Mouse (Mus musculus): ENCODE results near the gene Gtf2h1. TPM values are rescaled to one million over a fixed set of nuclear protein-coding genes. Genes with fewer than 3 reads are reported as not detected.
A peak's percentile ranks its signal among the peaks of the same experiment; 100 is the strongest.

Gene Gtf2h1
- total RNA-seq, 2 experiments from 2014 or later = 18.2 to 19.0 TPM

DNA sequence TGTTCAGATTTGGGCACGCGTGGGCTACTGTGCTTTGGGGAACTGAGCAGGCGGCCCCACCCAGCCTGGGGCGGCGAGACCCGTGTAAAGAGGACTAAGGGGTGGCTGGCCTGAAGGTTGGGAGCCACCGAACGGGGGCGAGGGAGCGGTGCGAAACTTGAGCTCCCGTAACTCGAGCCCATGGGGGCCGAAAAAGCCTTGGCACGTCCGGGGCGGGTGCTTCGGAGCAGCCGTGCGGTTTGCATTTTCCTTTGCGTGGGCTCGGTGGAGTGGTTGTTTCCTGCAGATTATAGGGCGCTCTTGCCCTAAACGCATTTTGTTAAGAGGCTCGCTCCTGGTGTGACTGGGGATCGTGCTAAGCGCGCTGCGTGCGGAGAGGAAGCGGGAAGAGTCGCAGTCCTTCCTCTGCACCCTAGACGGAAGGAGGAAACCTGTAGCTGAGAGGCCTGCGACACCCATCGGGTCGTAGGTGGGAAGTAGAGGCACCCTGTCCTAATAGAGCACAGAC is 50.1 kb downstream of the Gtf2h1 start:
- DNase-seq = peak in 1 of 2 experiments; percentile 40
- intact Hi-C loops (cut with DNase I) = loop anchor here (1.0 to 5.0 kb wide), 3 partner anchors 51 to 161 kb away; partner anchors contain the start of genes Spty2d1 and Tsg101

DNA sequence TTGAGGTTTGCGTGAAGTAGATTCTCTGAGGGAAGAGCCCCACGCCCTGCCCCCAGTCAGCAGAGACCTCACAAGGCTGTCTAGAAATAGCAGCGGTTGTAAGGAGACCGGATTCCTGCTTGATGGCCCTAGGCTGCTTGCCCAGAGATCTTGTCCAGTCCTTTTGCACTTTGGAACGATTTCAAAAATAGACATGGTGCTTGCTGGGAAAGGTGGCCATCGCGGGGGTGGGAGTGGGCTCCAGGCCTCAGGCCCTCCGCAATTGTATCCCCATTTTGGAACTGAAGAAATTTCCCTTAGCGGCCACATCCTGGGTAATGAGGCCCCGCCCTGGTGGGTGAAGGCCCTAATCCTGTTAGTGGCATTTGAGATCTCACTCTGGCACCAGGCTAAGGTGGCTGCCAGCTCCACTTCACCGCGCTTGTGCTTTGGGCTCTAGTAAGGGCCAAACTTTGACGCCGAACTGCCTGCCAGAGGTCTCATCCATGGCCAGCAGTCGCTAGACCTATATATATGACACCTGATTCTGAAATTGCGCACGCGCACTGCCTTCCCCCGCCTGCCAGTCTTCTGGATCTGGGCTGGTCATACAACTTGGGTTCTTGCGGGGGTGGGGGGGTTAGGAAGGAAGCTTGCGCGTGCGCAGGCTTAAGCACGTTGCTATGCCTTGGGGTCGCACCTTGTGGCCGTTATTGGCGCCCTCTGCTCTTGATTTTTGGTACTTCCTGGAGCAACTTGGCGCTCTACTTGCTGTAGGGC is 50.8 kb downstream of the Gtf2h1 start:
- intact Hi-C loops (cut with DNase I) = loop anchor here (1.0 to 5.0 kb wide), 3 partner anchors 51 to 161 kb away; partner anchors contain the start of genes Spty2d1 and Tsg101
- DNase-seq = peak; percentile 52 to 64

DNA sequence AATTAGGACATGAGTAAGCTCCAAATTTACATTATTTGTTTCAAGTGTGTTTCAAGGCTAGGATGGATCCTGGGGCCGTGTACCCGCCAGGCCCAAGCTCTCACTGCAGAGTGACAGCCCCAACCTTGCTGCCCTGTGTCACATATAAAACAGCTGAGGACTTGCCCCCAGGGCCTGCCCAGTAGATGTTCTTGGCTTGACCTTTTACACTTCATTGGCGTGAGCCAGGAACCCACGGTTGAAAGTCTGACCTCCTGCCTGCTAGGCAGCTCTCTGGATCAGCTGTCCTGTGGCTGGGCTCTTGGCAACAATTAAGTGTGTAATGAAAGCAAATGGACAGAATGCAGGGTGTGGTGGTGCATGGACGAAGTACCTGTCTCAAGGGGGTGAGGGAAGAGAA is 53.4 kb downstream of the Gtf2h1 start:
- intact Hi-C loops (cut with DNase I) = loop anchor here (5.0 kb wide), 2 partner anchors 68 to 158 kb away; partner anchors contain the start of genes Spty2d1 and Tsg101
- no peak for DNase-seq

DNA sequence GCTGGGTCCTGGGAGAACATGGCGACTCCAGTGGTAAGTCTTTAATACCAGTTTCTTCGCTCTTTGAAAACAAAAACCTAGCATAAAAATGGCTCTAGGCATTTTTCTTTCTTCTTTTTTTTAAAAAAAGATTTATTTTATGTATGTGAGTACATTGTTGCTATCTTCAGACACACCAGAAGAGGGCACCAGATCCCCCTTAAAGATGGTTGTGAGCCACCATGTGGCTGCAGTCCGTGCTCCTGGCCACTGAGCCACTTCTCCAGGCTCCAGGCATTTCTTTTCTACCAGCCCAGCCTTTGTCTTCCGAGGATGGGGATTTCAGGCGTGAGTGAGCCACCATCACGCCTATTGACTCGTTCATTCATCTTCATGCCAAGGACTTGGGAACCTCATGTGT is 55.1 kb downstream of the Gtf2h1 start:
- no peak for DNase-seq
- intact Hi-C loops (cut with DNase I) = loop anchor here (5.0 kb wide), 1 partner anchor 46 kb away; no protein-coding TSS in a partner anchor

DNA sequence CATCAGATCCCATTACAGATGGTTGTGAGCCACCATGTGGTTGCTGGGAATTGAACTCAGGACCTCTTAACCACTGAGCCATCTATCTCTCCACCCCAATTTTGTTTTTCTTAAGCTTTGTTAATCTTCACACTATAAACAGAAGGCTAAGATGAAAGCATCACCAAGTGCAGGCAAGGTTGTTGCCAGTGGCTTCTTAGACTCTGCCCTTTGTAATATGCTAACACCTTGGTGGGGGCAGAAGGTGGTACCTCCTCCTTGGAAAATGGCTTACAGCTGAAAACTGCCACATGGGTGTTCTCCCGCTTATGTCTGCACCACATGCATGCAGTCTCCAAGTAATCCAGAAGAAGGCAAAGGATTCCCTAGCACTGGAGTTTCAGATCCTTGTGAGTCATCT is 56.8 kb downstream of the Gtf2h1 start:
- intact Hi-C loops (cut with DNase I) = loop anchor here (5.0 kb wide), 1 partner anchor 45 kb away; no protein-coding TSS in a partner anchor
- DNase-seq = no peak

DNA sequence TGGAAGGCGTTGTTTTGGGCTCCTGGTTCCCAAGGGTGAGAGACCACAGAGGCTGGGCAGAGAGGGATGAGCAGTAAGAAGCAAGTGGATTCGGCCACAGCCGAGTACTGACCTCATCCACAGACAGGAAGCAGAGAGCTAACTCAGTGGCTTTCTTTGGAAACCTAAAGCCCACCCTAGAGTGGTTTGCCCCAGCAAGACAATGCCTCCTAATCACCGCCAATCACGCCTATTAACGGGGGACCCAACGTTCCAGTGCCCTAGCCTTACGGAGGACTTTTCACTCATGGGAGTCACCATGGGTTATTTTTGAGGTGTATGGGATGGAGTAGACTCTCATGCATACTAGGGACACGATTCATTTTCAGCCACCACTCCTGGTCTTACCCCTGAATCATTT is 57.5 kb downstream of the Gtf2h1 start:
- intact Hi-C loops (cut with DNase I) = loop anchor here (5.0 kb wide), 1 partner anchor 44 kb away; no protein-coding TSS in a partner anchor
- DNase-seq = no peak

DNA sequence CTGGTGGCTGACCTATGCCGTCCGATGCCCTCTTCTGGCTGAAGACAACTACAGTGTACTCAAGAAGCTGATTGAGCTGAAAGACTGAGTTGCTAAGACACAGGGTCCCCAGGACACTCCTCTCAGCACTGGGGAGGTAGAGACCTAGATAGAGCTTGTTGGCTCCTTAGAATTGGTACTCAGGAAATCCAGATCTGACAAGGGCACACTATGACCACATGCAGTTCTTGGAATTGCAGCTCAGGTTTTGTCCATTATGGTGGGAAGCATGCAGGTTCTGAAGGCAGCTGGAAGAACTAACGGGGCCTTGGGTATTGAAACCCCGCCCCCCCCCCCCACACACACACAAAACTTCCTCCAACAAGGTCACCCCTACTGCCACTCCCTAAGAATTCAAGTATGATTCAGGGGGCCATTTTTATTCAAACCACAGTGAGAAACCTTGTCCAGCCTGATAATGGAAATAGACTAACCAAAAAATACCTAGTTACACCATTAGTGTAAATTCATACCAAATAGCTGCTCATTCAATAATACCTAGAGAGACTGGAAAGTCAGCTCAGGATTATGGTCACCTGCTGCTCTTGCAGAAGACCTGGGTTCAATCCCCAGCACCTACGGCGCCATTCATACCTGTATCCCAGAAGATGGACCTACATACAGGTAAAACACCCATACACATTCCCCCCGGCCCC is 60.1 kb downstream of the Gtf2h1 start:
- no peak for DNase-seq
- intact Hi-C loops (cut with DNase I) = loop anchor here (2.0 kb wide), 1 partner anchor 37 kb away; no protein-coding TSS in a partner anchor

DNA sequence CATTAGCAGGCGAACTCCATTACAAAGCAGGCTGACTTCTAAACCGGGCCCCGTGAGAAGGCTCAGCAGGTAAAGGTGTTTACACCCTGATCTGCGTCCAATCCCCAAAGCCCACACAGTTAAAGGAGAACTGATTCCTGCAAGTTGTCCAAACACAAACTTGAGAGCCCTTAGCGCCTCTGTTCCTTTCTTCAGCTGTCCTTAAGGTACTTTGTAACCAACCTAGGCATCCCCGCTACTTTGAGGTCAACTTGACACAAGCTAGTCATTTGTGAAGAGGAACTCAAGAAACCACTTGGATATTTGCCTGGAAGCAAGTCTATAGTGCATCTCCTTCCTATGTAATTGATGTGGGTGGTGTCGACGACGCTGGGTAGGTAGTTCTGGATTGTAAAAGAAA is 61.5 kb downstream of the Gtf2h1 start:
- intact Hi-C loops (cut with DNase I) = no loop called here
- no peak for DNase-seq

DNA sequence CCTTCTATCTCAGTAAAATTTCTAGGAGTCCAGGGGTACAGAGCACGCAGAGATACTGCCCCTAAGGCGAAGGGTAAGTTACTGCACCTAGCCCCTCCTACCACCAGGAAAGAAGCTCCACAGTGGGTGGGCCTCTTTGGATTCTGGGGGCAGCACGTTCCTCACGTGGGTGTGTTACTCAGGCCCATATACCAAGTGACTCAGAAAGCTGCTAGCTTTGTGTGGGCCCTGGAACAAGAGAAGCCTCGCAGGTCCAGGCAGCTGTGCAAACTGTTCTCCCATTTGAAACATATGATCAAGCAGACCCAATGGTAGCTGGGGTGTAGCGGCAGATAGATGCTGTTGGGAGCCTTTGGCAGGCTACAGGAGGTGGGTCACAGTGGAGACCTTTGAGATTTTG is 63.1 kb downstream of the Gtf2h1 start:
- intact Hi-C loops (cut with DNase I) = no loop called here
- DNase-seq = no peak

DNA sequence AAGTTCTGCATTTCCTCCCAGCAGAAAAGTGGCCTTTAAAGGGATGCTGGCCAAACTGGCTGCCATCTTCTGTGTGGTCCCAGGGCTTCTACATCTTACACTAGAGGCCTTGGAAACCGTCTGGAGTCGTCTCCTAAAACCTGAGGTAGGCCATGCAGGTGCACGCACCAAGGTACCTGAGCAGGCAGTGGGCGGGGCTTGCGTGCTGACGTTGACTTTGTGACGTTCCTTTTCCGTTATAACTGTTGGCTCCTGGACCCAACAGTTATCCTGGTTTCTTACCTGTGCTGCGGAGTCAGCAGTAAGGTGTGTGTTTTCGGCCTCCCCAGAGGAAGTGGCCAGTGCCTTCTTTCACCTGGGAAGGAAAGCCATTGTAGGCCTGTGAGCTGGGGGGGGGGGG is 65.1 kb downstream of the Gtf2h1 start, which contains the start of gene Ldhc:
Ldhc (plus strand) TSS at position 208 of the 400 bp plus-strand sequence.
- no peak for DNase-seq
- intact Hi-C loops (cut with DNase I) = no loop called here

DNA sequence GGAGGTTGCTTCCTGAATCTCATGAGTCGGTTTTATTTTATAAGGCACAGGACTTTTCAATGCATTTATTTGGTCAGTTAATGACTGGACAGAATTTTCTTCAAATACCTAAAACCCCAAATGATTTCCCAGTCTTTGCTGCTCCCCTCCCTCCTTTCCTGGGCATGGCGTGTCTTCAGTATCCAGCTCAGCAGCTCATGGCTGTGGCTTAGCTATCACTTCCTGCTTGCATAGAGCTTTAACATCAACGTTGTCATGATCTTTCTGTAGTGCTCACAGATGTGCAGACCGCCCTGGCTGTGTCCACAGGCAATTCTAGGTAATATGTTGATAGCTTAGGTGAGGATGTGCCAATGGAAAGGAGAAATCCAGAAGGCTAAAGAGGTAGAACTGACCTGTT is 76.1 kb downstream of the Gtf2h1 start:
- no peak for DNase-seq
- intact Hi-C loops (cut with DNase I) = no loop called here

Other genes with a start within 250 kb of the Gtf2h1 start
- gene Sergef, start 156.3 kb upstream of the Gtf2h1 start, total RNA-seq (2021) = 1 to 10 TPM; 3.7 to 4.1 TPM
- gene Tph1, start 123.6 kb upstream of the Gtf2h1 start, total RNA-seq (2021) = under 1 TPM in 1 of 2 experiments, not detected in 1; 0.17 TPM
- 1 to 10 TPM; 4.2 to 4.3 TPM for gene Saal1, start 85.4 kb upstream of the Gtf2h1 start, total RNA-seq (2021)
- 1 to 10 TPM; 1.6 TPM for gene Saa3, start 80.4 kb upstream of the Gtf2h1 start, total RNA-seq (2021)
- not detected for gene Saa4, start 63.5 kb upstream of the Gtf2h1 start, total RNA-seq (2021)
- gene Saa1, start 53.1 kb upstream of the Gtf2h1 start, total RNA-seq (2021) = not detected
- gene Saa2, start 44.3 kb upstream of the Gtf2h1 start, total RNA-seq (2021) = not detected
- 10 to 100 TPM in 1 of 2 experiments, 1 to 10 TPM in 1; 8.0 to 12.5 TPM for gene Hps5, start within 50 bp of the Gtf2h1 start, total RNA-seq (2021)
- gene Ldha, start 45.4 kb downstream of the Gtf2h1 start, total RNA-seq (2021) = 100 to 1,000 TPM; 746 to 778 TPM
- not detected for gene Ldhc, start 65.1 kb downstream of the Gtf2h1 start, total RNA-seq (2021)
- gene Tsg101, start 123.9 kb downstream of the Gtf2h1 start, total RNA-seq (2021) = 10 to 100 TPM; 59.6 to 66.3 TPM
- 1 to 10 TPM; 8.1 to 9.7 TPM for gene Uevld, start 162.4 kb downstream of the Gtf2h1 start, total RNA-seq (2021)
- not detected for gene Gm9999, start 187.5 kb downstream of the Gtf2h1 start, total RNA-seq (2021)
- gene Spty2d1, start 212.3 kb downstream of the Gtf2h1 start, total RNA-seq (2021) = 10 to 100 TPM; 10.2 to 11.1 TPM

Measured in heart, postnatal 14 days (tissue).